Mouse (Mus musculus): ENCODE measurements around the gene Usp47.

Gene Usp47

DNA sequence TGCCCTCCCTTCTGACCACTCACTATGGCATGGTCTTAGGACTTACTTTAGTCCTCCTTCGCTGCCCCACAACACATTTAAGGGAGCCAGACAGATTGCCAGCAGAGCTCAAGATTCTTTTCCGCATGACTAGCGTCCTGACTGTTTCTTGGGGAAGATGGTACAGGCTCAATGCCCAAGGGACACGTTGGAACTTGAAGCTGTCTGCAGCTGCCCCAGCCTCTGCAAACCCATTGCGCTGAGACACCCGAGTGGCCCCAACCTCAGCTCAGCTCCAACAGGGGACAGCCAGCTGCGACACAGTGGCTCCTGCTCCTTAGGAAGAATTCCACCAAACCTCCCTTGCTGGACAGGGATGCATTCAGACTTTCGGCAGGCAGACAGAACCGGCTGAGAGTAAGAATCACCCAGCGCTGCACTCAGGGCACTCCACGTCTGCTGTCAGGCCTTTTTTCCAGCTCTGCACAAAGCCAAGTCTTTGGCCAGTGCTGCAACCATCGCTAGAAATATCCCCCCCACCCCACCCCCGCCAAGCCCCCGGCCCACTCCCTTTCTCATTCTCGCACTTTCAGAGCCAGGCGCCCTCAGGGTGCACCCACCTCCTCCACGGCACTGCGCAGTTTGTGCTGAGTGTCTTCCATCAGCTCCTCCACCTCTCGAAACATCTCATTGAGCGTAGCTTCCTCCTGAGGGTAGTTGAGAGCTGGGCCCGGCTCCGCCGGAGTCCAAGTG lies 134.4 kb downstream of the Usp47 start:
- no peak for DNase-seq (ENCODE audit: low spot score)

DNA sequence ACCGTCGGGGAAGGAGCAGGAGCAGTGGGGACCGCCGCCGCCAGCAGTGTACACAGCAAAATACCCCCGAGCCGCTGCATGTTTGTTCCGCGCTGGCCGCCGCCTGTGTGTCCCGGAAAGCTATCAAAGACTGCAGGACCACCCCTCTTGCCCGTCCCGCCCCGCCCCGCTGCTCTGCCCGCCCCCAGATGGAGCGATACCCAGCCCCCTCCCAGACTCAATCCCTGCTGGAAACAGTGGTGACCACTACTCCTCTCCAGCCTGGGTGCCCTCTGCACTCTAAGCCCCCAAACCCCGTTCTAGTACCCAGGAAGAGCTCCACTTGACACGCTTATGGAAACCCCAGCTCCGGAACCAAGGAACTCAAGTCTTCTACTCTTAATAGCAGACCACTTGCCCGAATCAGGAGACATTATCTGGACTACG lies 135.0 kb downstream of the Usp47 start:
- no peak for DNase-seq (ENCODE audit: low spot score)

- DNase-seq (ENCODE audit: low spot score), result no peak
These were observed 135.6 kb downstream of the Usp47 start, which contains the start of gene Dkk3 for GRCm38 (mm10) chr7:112158942-112159341. Dkk3 (minus strand) TSS chr7:112159057.

- DNase-seq (ENCODE audit: low spot score), result no peak
These were observed 136.5 kb downstream of the Usp47 start for GRCm38 (mm10) chr7:112159835-112160234.

Data from urinary bladder, postnatal 10 days (tissue).